Mouse (Mus musculus) midbrain, embryonic 15.5 days (tissue): ENCODE data around the gene Eif2a. TPM values are rescaled to one million over a fixed set of nuclear protein-coding genes. Genes with fewer than 3 reads are reported as not detected.
A peak's percentile ranks its signal among the peaks of the same experiment; 100 is the strongest.

Experiments used
- ATAC-seq: fragments of 200-750 bp; cut with Nextera tagmentation; replicated peaks from 2 replicates; pipeline ENCODE4 v1.8.0; 2017; ENCODE audit warnings: moderate TSS enrichment
- H3K27ac ChIP-seq: fragments of 300-500 bp; sonication (generic); 2 replicates; pipeline ENCODE4 v1.5.1; 2015; ENCODE audit warnings: mild to moderate bottlenecking, inconsistent platforms
- H3K27me3 ChIP-seq: fragments of 300-500 bp; sonication (generic); replicated peaks from 2 replicates; pipeline ENCODE4 v1.6.1; 2015; ENCODE audit warnings: inconsistent platforms
- H3K36me3 ChIP-seq: fragments of 300-500 bp; sonication (generic); replicated peaks from 2 replicates; pipeline ENCODE4 v1.6.1; 2015; ENCODE audit warnings: inconsistent platforms
- H3K4me1 ChIP-seq: fragments of 300-500 bp; sonication (generic); 2 replicates; pipeline ENCODE4 v1.6.1; 2015; ENCODE audit warnings: inconsistent platforms
- H3K4me2 ChIP-seq: fragments of 300-500 bp; sonication (generic); 2 replicates; pipeline ENCODE4 v1.6.1; 2015; ENCODE audit warnings: inconsistent platforms, mild to moderate bottlenecking, moderate library complexity
- H3K4me3 ChIP-seq: fragments of 300-500 bp; sonication (generic); 2 replicates; pipeline ENCODE4 v1.5.1; 2015; ENCODE audit warnings: mild to moderate bottlenecking, inconsistent platforms
- H3K9ac ChIP-seq: fragments of 300-500 bp; sonication (generic); 2 replicates; pipeline ENCODE4 v1.6.1; 2015; ENCODE audit warnings: mild to moderate bottlenecking, inconsistent platforms
- H3K9me3 ChIP-seq: fragments of 300-500 bp; sonication (generic); 2 replicates; pipeline ENCODE4 v1.6.1; 2016; ENCODE audit warnings: inconsistent platforms
- WGBS: fragments of 180-500 bp; shearing (Covaris S2); methylation state at CpG from one replicate; pipeline ENCODE4 v1.1.7; 2015; ENCODE audit warnings: mixed read lengths; 5-methylcytosine and 5-hydroxymethylcytosine counted together
- polyA plus RNA-seq: library from polyadenylated mRNA; unstranded; fragments of >200 nt; fragmentation: Nextera tagmentation; extraction: Ambion mirVana; gene quantifications from 2 replicates; pipeline ENCODE4 v1.2.1, GENCODE M21; 2015

Gene Eif2a
- polyA plus RNA-seq, 1 experiment from 2014 or later: 34.6 TPM

DNA sequence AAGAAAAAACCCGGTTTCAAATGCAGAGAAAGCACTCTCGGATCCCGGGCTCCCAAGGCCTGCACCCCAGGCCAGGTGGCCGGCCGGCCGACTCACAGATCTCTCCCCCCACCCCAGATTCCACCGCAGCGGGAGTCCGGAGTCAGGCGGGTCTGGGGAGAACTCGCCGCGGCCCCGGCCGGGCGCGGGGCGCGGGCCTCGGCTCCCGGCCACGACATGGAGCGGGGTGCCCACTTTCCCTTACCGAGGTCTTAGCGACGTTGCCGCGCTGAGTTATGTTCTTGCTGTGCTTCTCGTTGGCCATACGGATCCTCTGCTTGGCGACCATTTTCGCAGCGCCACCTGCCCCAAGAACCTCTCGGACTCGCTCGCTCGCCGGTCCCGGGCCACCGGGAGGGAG is 455 bp upstream of the Eif2a start:
- peak overlapping the region; percentile 77 for H3K4me2 ChIP-seq
- peaks cover 23% of the 10 kb centered on the region for H3K4me1 ChIP-seq
- no peaks in the 10 kb centered on the region for H3K27me3 ChIP-seq
- H3K4me3 ChIP-seq: peak overlapping the region; percentile 99
- H3K27ac ChIP-seq: peak overlapping the region; percentile 96
- ATAC-seq: peak; percentile 71
- peak overlapping the region; percentile 93 for H3K9ac ChIP-seq
- no peaks in the 10 kb centered on the region for H3K9me3 ChIP-seq
- under 1% methylated on average over 40 of the region's 40 CpGs for WGBS
- H3K36me3 ChIP-seq: peaks cover 13% of the 10 kb centered on the region

DNA sequence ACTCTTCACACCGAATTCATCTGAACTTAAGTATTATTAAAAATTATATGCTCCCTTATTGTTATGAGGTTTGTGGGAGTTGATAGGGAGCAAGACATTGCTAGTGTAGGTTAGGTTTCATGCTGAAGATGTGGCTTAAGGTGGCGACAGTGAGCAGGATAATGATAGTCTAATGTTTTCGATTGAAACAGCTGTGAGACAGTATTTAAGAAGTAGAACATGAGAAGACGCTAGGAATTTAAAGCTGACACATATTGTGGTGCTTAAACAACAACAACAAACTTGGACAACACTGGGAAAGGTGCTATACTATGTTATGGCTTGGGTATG is 752 bp downstream of the Eif2a start:
- Histone ChIP-seq H3K4me2 (peak overlapping the region; percentile 77), H3K9me3 (no peaks in the 10 kb centered on the region), H3K9ac (peak overlapping the region; percentile 93), H3K27ac (peak overlapping the region; percentile 96), H3K4me3 (peak overlapping the region; percentile 99), H3K27me3 (no peaks in the 10 kb centered on the region), H3K4me1 (peaks cover 23% of the 10 kb centered on the region), H3K36me3 (peaks cover 11% of the 10 kb centered on the region)
- ATAC-seq: peak; percentile 24
- WGBS: 5% methylated on average over 4 of the region's 4 CpGs

- whole genome bisulfite sequencing: 98% methylated on average over 3 of the region's 3 CpGs
- H3K36me3 ChIP-seq: peaks cover 30% of the 10 kb centered on the region
Measured at GRCm38 (mm10) chr3:58536573-58536972, 11.0 kb downstream of the Eif2a start.

GRCm38 (mm10) chr3:58552001-58552811 is 26.6 kb downstream of the Eif2a start:
- 90% methylated on average over 1 of the region's 1 CpGs for WGBS

More at GRCm38 (mm10) chr3:58536573-58536972, 11.0 kb downstream of the Eif2a start:
- Histone ChIP-seq H3K27me3 (no peaks in the 10 kb centered on the region), H3K9me3 (no peaks in the 10 kb centered on the region), H3K27ac (no peak overlapping the region), H3K4me1 (no peaks in the 10 kb centered on the region), H3K9ac (no peak overlapping the region), H3K4me2 (no peak overlapping the region), H3K4me3 (no peak overlapping the region)
- no peak for ATAC-seq

GRCm38 (mm10) chr3:58556649-58557048 is 31.0 kb downstream of the Eif2a start:
- H3K9ac ChIP-seq: no peak overlapping the region
- H3K27ac ChIP-seq: no peak overlapping the region
- WGBS: 77% methylated on average over 7 of the region's 7 CpGs
- peaks cover 23% of the 10 kb centered on the region for H3K36me3 ChIP-seq
- H3K27me3 ChIP-seq: no peaks in the 10 kb centered on the region
- no peak for ATAC-seq
- H3K4me3 ChIP-seq: no peak overlapping the region
- no peaks in the 10 kb centered on the region for H3K9me3 ChIP-seq
- H3K4me2 ChIP-seq: no peak overlapping the region
- H3K4me1 ChIP-seq: no peaks in the 10 kb centered on the region

More at GRCm38 (mm10) chr3:58552001-58552811, 26.6 kb downstream of the Eif2a start:
- Histone ChIP-seq H3K27ac (no peak overlapping the region), H3K9ac (no peak overlapping the region), H3K9me3 (no peaks in the 10 kb centered on the region), H3K4me2 (no peak overlapping the region), H3K36me3 (peaks cover 36% of the 10 kb centered on the region), H3K4me1 (no peaks in the 10 kb centered on the region), H3K27me3 (no peaks in the 10 kb centered on the region), H3K4me3 (no peak overlapping the region)
- ATAC-seq: no peak

DNA sequence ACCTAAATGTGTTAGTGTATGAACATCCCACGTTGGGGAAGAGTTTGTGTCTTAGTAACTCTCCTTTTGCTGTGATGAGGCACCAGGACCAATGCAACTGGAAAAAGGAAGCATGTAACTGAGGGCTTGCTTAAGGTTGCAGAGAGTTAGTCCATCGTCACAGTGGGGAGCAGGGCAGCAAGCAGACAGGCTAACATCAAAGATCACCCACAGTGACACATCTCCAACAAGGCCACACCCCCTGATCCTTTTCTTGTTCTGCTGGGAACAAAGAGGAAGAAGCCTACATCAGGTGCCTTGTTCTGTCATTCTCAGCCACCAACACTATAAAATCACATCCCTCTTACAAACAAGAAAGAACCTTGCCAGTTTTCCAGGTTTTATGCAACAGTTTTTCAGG is 34.3 kb downstream of the Eif2a start:
- Histone ChIP-seq H3K4me3 (no peak overlapping the region), H3K36me3 (peaks cover 5% of the 10 kb centered on the region; the same call in 1 of the 2 replicates), H3K4me1 (no peaks in the 10 kb centered on the region), H3K27me3 (no peaks in the 10 kb centered on the region), H3K9ac (no peak overlapping the region), H3K27ac (no peak overlapping the region), H3K9me3 (no peaks in the 10 kb centered on the region), H3K4me2 (no peak overlapping the region)
- WGBS: 24% methylated on average over 2 of the region's 2 CpGs
- ATAC-seq: no peak

GRCm38 (mm10) chr3:58561437-58561836 is 35.8 kb downstream of the Eif2a start:
- Histone ChIP-seq H3K27ac (no peak overlapping the region), H3K9me3 (no peaks in the 10 kb centered on the region), H3K9ac (no peak overlapping the region), H3K27me3 (no peaks in the 10 kb centered on the region), H3K4me3 (no peak overlapping the region), H3K4me1 (no peaks in the 10 kb centered on the region), H3K36me3 (peaks cover 4% of the 10 kb centered on the region; the same call in 1 of the 2 replicates), H3K4me2 (no peak overlapping the region)
- 25% methylated on average over 2 of the region's 2 CpGs for WGBS
- no peak for ATAC-seq

DNA sequence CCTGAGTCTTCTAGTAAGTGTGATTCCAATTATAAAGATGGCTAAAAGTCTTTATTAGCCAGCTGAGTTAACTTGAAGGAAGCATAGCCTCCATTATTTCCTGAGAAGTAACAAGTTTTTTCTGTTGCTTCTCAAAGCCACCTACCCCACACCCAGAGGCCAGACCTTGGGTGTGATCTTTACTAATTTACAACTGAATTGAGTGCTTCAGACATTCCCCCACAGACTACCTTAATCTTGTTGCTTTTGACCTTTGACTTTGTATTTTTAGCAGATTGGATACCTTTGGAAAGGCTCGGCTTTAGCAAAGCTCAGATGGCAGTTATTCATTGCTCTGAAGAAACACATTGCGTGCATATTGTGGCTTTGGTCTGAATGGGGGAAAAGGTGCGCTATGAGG is 45.2 kb downstream of the Eif2a start:
- ATAC-seq: no peak
- Histone ChIP-seq H3K9me3 (no peaks in the 10 kb centered on the region), H3K27ac (no peak overlapping the region), H3K4me2 (no peak overlapping the region), H3K27me3 (no peaks in the 10 kb centered on the region), H3K9ac (no peak overlapping the region), H3K4me3 (no peak overlapping the region), H3K4me1 (no peaks in the 10 kb centered on the region), H3K36me3 (no peaks in the 10 kb centered on the region)
- WGBS: 91% methylated on average over 3 of the region's 3 CpGs

DNA sequence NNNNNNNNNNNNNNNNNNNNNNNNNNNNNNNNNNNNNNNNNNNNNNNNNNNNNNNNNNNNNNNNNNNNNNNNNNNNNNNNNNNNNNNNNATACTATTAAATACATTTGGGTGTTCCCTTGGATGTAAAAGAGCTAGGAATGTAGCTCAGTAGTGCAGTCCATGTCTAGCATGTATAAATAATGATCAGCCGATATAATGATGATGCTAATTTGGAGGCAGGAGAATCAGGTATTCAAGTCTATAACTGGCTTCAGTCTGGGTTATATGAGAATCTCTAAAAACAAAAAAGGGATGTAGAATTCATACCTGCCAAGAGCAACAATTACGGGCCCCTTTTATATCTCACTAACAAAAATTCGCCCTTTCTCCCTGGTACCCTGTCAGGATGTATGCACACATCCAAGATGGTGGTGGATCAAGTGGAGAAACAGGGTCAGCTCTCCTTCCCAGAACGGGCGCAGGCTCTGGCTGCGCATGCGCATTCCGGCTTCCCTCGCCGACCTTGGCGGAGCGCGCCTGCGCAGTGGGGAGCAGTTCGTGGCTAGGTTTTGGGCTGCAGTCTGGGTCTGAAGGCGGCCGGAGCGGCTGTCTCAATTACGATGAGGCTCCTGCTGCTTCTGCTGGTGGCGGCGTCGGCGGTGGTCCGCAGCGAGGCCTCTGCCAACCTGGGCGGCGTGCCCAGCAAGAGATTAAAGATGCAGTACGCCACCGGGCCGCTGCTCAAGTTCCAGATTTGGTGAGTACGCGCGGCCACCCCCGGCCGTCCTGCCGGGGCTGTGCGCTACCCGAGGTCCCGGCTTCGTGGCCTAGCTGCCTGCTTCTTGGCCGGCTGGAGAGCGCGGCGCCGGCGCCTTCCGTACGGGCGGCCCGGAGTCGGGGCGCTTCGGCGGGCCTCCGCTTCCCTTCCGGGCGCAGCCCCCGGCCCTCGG is 50.8 kb downstream of the Eif2a start, which contains the start of gene Selenot:
TSS of gene Selenot (plus strand) at position 500 of the 930 bp plus-strand sequence.
- peak; percentile 96 for ATAC-seq
- peak within 1 kb of the TSS; percentile 99 for H3K27ac ChIP-seq
- H3K4me2 ChIP-seq: peak within 1 kb of the TSS; percentile 55
- H3K9me3 ChIP-seq: no peaks in the 10 kb centered on the region
- no peaks in the 10 kb centered on the region for H3K36me3 ChIP-seq
- 1% methylated on average over 59 of the region's 59 CpGs for WGBS
- H3K4me1 ChIP-seq: peaks cover 17% of the 10 kb centered on the region
- peak within 1 kb of the TSS; percentile 84 for H3K4me3 ChIP-seq
- H3K9ac ChIP-seq: peak within 1 kb of the TSS; percentile 99
- no peaks in the 10 kb centered on the region for H3K27me3 ChIP-seq

DNA sequence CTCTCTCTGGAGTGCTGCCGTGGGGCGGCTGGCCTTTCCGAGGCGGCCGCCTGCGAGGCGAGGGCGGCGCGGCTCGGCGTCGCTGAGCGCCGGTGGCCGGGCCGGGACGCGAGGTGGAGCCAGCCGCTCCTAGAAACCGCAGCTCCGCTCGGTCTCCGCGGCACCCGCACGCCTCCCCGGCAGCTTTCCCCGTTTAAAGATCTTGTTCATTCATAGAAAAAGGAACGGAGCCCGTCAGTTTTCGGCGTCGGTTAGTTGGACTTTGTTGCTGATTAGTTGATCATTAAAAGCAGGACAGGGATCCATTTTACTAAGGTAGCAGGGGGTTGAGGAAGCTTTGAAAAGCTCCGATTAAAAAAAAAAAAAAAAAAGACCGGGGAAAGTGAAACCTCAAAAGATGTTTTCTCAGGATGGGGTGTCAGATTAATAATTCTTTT is 51.5 kb downstream of the Eif2a start:
- peaks cover 20% of the 10 kb centered on the region for H3K4me1 ChIP-seq
- H3K4me2 ChIP-seq: peak overlapping the region; percentile 55
- H3K4me3 ChIP-seq: peak overlapping the region; percentile 84
- peak; percentile 83 for ATAC-seq
- WGBS: under 1% methylated on average over 36 of the region's 36 CpGs
- H3K27ac ChIP-seq: peak overlapping the region; percentile 99
- no peaks in the 10 kb centered on the region for H3K36me3 ChIP-seq
- no peaks in the 10 kb centered on the region for H3K9me3 ChIP-seq
- H3K9ac ChIP-seq: peak overlapping the region; percentile 99
- H3K27me3 ChIP-seq: no peaks in the 10 kb centered on the region

DNA sequence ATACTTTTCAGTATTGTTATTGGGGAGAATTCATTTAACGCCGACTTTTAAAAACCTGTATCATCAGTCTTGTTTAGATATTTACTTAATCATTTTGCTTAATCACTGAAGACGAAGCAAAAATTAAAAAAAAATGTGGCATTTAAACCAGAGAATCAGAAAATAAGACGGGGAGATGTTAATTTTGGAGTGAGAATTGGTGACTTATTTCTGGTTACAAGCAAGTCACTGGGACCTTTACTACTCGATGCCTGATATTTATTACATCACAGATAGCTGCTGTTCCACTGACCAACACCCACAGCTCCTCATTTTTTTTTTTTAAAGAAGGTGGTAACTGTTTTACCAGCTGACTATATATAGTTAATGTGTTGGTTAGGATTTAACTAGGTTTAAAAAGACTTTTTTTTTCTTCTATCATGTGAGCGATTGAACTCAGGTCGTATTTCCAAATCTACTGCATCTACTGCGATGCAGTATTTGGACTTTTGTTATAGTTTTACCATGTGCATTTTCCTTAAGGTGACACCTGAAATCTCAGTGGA is 52.0 kb downstream of the Eif2a start:
- no peaks in the 10 kb centered on the region for H3K9me3 ChIP-seq
- H3K27ac ChIP-seq: peak overlapping the region; percentile 99
- H3K9ac ChIP-seq: peak overlapping the region; percentile 99
- peak overlapping the region; percentile 55 for H3K4me2 ChIP-seq
- no peaks in the 10 kb centered on the region for H3K36me3 ChIP-seq
- no peaks in the 10 kb centered on the region for H3K27me3 ChIP-seq
- ATAC-seq: no peak
- WGBS: 18% methylated on average over 8 of the region's 8 CpGs
- peaks cover 25% of the 10 kb centered on the region for H3K4me1 ChIP-seq
- H3K4me3 ChIP-seq: peak overlapping the region; percentile 84

DNA sequence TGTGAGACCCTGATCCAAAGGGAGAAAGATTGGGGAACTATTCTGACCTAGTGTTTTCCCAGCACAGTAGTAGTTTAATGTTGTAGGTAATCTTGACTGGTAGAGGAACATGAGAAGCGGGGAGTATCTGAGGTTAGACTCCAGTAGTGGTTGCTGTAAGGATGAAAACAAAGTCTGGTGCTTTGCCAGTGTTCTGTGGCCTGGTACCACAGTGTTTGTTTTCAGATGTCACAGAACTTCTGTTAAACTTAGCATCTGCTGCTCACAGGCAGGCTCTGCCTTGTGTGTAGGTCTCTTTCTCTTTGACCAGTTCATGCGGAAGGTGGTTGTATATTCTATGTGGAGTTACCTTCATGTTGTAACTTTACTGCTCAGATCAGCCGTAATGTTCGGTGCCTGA is 55.9 kb downstream of the Eif2a start:
- peaks cover 27% of the 10 kb centered on the region for H3K4me1 ChIP-seq
- H3K4me2 ChIP-seq: no peak overlapping the region
- H3K4me3 ChIP-seq: no peak overlapping the region
- 96% methylated on average over 4 of the region's 4 CpGs for WGBS
- 0 out of 2 replicates have a peak, but pooled peaks cover 7% of the 10 kb centered on the region for H3K36me3 ChIP-seq
- no peak for ATAC-seq
- no peaks in the 10 kb centered on the region for H3K9me3 ChIP-seq
- no peaks in the 10 kb centered on the region for H3K27me3 ChIP-seq
- H3K27ac ChIP-seq: no peak overlapping the region
- no peak overlapping the region for H3K9ac ChIP-seq
